Mouse (Mus musculus) spleen, postnatal 0 days (tissue): ENCODE data around the gene Olfr1279. TPM values are rescaled to one million over a fixed set of nuclear protein-coding genes. Genes with fewer than 3 reads are reported as not detected.

Source experiments
- polyA plus RNA-seq: library from polyadenylated mRNA; unstranded; fragments of >200 nt; fragmentation: Nextera tagmentation; extraction: Ambion mirVana; gene quantifications from 2 replicates; pipeline ENCODE4 v1.2.1, GENCODE M21; 2015

Olfr1279 gene
- not detected in 2 replicates for polyA plus RNA-seq

GRCm38 (mm10) chr2:111300374-111300773, at the start of gene Olfr1279:
Gene Olfr1279 (plus strand): TSS chr2:111300635.

DNA sequence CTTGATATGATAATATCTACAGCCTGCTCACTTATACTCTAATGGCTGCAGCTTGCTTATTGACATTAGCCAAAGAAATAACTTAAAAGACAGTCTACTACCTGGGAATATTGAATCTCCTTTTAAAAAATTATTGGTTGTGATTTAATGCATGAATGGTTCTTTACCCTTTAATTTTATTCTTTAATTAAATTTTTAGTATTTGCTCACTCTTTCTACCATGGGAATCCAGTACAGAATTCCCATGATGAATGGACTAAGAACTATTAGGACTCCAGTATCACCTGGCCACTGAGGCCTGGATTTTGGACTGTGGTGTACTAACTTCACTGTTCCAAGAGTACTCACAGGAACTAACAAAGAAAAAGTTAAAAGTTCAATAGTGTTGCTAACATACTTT, 46.2 kb upstream of the Olfr1279 start, which contains the start of gene Olfr1276:
Gene Olfr1276, plus strand, starts transcription at position 301 of the 400 bp plus-strand sequence.

DNA sequence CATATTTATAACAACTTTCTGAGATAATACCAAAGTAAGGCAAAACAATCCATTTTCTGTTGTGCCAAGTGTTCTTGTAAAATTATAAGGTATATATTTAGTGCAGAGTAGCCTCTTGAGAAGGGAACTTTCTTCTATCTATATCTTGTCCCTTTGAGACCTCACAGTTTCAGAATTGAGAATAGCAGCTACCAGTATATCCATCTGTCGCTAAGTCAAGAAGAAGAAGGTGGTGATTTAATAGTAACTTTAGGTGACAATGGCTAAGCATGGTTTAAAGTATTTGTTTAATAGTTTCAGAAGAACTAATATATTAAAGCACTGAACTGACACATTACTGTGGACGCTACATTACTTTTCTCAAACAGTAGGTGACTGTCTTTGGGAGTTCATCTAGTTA, 26.4 kb upstream of the Olfr1279 start, which contains the start of gene Olfr1277:
Gene Olfr1277, minus strand, starts transcription at position 101 of the 400 bp plus-strand sequence.

DNA sequence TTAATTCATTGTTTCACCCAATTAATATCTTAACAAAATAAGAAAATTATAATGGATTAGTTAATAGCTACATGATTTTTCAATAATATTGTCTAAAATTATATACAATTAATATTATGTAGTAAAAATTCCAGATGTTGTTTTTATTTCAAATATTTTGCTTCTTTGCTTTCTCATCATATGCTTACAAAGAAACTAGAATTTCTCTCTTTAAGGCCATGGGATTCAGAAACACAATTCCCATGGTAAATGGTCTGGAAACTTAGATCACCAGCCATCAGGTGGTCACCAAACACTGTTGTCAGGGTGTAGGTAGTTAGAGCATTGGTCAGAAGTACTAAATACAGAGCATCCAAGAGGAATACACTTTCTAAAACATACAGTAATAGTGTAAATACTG, 10.6 kb upstream of the Olfr1279 start, which contains the start of gene Olfr1278:
Gene Olfr1278, plus strand, starts transcription at position 301 of the 400 bp plus-strand sequence.

DNA sequence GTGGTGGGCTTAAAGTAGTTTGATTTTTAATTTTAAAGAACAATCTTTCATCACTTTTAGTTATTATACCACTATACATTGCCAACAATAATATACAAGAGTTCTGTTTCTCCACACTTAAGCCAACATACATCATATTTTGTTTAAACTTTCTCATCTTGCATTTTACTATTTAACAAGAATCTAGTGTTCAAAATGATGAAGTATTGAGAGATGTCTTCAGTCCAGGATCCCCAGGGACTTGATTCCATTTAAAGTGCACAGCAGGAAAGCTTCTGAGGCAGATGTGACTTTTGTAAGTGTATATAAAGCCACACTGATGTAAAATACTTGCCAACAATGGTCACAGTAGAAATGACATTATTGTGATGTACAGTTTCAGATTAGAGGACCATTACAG, 13.3 kb downstream of the Olfr1279 start, which contains the start of gene Olfr1280:
Gene Olfr1280, plus strand, starts transcription at position 301 of the 400 bp plus-strand sequence.

GRCm38 (mm10) chr2:111326220-111326619, 25.8 kb downstream of the Olfr1279 start, which contains the start of gene Olfr1281:
Gene Olfr1281 (plus strand): TSS chr2:111326520.

GRCm38 (mm10) chr2:111335976-111336375, 35.5 kb downstream of the Olfr1279 start, which contains the start of gene Olfr1282:
Gene Olfr1282 (minus strand): TSS chr2:111336076.

Other genes with a start within 250 kb of the Olfr1279 start
- gene Gm13941, start 194.7 kb upstream of the Olfr1279 start, polyA plus RNA-seq = not detected in 2 replicates
- not detected in 2 replicates for gene Gm15130, start 147.7 kb upstream of the Olfr1279 start, polyA plus RNA-seq
- gene 4930430A15Rik, start 71.0 kb upstream of the Olfr1279 start, polyA plus RNA-seq = not detected in 2 replicates
- not detected in 2 replicates for gene Olfr1275, start 65.3 kb upstream of the Olfr1279 start, polyA plus RNA-seq
- not detected in 2 replicates for gene Olfr1276, start 46.1 kb upstream of the Olfr1279 start, polyA plus RNA-seq
- not detected in 2 replicates for gene Olfr1277, start 26.5 kb upstream of the Olfr1279 start, polyA plus RNA-seq
- gene Olfr1278, start 10.5 kb upstream of the Olfr1279 start, polyA plus RNA-seq = not detected in 2 replicates
- not detected in 2 replicates for gene Olfr1280, start 13.4 kb downstream of the Olfr1279 start, polyA plus RNA-seq
- gene Olfr1281, start 25.9 kb downstream of the Olfr1279 start, polyA plus RNA-seq = not detected in 2 replicates
- not detected in 2 replicates for gene Olfr1282, start 35.4 kb downstream of the Olfr1279 start, polyA plus RNA-seq
- not detected in 2 replicates for gene Olfr1283, start 66.2 kb downstream of the Olfr1279 start, polyA plus RNA-seq
- not detected in 2 replicates for gene Olfr1284, start 74.9 kb downstream of the Olfr1279 start, polyA plus RNA-seq
- gene Olfr1286, start 122.5 kb downstream of the Olfr1279 start, polyA plus RNA-seq = not detected in 2 replicates
- gene Olfr1287, start 148.5 kb downstream of the Olfr1279 start, polyA plus RNA-seq = not detected in 2 replicates
- not detected in 2 replicates for gene Olfr1288, start 173.5 kb downstream of the Olfr1279 start, polyA plus RNA-seq
- gene Olfr1289, start 180.2 kb downstream of the Olfr1279 start, polyA plus RNA-seq = not detected in 2 replicates
- gene Olfr1290, start 193.2 kb downstream of the Olfr1279 start, polyA plus RNA-seq = not detected in 2 replicates
- gene Olfr1291-ps1, start 196.5 kb downstream of the Olfr1279 start, polyA plus RNA-seq = not detected in 2 replicates
- gene Olfr1293-ps, start 224.6 kb downstream of the Olfr1279 start, polyA plus RNA-seq = not detected in 2 replicates
- gene Olfr1294, start 239.7 kb downstream of the Olfr1279 start, polyA plus RNA-seq = not detected in 2 replicates